Mouse (Mus musculus): Measurements from ENCODE around the gene Gpr155.
A peak's percentile ranks its signal among the peaks of the same experiment; 100 is the strongest.

The Gpr155 gene

DNA sequence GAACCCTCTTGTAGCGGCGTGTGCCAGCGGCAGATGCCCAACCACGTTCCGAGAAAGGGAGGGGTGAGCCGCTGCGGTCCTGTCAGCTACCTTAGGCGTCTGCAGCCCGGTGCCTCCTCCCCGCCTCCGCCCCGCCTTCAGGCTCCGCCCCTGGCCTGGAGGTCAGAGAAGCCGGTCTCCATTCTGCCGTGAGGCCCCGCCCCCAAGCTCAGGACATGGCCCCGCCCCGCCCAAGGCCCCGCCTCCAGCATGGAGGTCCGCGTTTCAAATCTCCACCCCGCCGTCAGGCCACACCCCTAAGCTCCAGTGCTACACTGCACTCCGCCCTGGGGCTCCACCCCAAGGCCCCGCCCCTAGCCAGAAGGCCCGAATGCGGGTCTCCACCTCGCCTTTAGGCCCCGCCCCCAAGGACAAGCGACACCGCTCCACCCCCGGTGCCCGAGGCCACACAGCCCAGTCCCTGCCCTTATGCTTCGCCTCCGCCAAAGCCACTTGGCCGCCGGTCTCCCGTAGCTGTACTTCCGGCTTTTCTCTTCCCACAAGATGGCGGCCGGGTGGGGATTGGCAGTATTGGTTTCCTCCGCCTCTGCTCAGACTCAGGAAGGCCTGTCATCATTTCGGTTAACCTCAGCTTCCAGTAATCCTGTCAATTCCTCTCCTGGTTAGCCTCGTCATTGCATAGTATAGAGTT, at the start of gene Gpr155:
Gene Gpr155, minus strand, starts transcription at position 217 of the 691 bp plus-strand sequence.
- DNase-seq (ENCODE audit: inconsistent age in 2 of 2, low spot score in 1 of 2): peak; percentile 100

DNA sequence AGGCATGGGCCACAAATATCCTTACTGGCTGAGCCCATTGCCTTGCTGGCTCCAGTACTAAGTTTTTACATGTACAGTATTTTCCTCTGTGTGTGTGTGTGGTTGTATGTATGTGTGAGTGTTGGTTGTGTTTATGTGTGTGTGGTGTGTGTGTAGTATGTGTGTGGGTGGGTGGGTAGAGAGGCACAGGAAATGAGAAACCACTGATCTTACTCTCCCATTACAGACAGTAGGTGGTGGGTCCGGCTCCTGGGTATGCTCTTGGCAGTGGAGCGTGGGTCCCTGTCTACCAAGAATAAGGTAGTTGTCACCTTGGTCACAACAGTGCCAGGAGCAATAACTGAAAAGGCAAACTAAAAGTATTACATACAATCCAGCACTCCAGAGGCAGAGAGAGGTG, 49.5 kb upstream of the Gpr155 start:
- DNase-seq (ENCODE audit: inconsistent age in 2 of 2, low spot score in 1 of 2): no peak

DNA sequence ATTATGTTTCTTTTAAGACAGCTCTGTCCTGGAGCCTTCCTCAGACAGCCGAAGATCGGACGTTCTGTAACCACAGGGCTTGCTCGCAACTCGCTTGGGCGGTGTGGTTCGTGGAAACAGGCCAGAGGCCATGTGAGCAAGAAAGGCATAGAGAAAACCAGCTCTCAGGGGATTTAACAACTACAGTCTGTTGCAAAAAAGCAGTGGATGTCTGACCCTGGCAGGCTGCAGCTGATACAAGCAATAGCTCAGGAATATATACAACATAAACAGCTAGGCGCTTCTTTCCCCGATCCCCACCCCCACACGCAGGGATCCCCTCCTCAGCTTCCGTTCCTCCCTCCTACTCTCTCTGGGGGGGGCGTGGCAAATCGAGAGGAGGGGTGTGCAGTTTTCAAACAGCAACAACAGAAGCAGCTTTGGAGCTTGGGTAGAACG, 45.6 kb upstream of the Gpr155 start:
- no peak for DNase-seq (ENCODE audit: inconsistent age in 2 of 2, low spot score in 1 of 2)

DNA sequence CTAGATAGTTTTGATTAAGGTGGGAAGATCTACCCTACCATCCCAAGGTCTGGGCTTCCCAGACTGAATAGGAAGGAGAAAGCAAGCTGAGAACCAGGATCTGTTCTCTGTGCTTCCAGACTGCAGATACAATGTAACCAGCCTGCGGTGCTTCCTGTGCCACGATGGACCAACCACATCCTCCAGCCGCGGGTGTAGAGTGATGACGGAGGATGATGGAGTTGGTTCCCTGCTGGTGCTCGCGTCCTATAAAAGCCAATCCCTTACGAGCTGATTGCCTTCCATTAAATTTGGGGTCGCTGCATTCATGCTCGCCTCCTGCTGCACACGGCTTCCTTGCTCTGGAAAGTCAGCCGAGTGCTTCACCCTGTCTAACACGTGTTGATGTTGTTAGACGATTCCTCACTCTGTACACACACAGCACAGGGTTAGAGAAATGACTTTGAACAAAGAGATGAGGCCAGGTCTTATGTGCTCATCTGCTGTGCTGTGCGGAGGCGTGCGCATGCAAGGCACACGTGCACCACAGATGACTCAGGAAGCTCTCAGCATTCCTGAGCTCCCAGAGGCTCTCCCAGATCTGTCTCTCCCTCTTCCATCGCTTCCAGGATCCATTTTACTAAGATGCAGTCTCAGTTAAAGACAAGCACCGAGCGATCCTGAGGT, 42.6 kb upstream of the Gpr155 start:
- peak; percentile 45 to 51 for DNase-seq (ENCODE audit: inconsistent age in 2 of 2, low spot score in 1 of 2)

DNA sequence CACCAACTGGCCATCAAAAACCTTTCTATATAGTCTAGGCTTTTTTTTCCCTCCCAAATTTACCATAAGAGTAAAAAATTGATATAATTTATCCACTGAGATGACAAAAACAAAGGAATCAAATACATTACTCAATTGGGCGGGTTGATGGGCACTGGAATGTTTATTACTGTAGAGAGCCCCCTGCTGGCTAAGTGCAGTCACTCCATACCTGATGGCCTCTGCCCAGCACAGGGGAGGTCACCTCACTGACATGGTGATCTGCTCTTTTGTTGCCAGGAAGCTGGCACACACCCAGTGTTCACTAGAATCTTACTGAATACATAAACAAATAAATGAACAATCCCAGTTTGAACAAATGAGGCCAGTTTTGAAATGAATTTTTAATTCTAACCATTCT, 40.9 kb upstream of the Gpr155 start:
- DNase-seq (ENCODE audit: inconsistent age in 2 of 2, low spot score in 1 of 2): peak; percentile 27 to 74

DNA sequence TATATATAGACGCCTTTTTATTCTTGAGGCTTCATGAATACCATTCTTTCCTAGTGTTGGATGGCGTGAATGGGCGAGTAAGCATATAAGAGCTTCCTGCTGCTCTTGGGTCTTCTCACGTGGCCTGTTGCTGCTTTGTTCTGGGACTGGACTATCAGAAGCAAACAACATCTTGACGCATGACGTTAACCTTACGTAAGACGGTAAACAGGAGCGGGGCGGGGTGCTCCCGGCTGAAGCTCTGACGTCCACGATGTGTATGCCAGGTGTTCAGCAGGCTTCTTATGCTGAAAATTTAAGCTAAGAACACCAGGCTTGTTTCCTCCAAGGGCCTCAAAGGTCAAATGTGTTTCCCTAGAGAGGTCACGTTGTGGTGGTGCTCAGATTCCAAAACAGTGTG, 39.5 kb upstream of the Gpr155 start:
- DNase-seq (ENCODE audit: inconsistent age in 2 of 2, low spot score in 1 of 2): no peak

DNA sequence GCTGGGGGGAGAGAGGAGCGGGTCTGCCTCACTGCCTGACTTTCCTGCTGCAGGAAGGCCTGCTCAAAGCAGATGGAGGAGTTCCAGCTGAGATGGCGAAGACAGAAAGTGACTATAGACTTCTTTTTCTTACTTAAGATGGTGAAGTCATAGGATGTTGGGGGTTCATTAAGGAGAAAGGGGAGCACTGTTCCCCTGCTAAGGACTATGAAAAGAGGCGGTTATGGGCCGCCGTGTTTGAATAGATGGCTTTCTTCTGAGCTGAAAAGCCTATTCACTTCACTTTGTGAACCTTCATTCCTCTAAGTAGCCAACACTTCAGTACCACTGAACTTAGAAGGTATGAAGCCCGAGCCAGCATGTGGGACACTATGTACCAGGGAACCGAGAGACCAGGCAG, 33.4 kb upstream of the Gpr155 start:
- DNase-seq (ENCODE audit: inconsistent age in 2 of 2, low spot score in 1 of 2): no peak

DNA sequence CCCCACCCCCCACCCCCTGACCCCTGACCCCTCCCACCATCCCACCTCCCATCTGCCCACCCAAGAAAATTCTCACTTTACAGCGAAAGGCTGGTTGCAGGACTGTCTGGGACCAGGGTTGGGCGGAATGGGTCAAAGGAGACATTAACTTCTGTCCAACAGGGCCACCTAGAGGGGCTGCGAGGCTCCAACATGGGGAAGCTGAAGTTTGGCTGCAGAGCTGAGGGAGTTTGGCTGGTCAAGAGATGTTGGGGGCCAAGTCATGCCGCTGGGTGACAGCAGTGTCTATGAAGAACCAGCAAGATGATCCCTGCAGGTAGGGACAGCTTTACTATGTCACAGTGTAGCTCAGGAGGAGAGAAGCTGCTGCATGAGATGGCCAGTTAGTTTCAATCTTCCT, 32.9 kb upstream of the Gpr155 start:
- peak; percentile 15 to 58 for DNase-seq (ENCODE audit: inconsistent age in 2 of 2, low spot score in 1 of 2)

DNA sequence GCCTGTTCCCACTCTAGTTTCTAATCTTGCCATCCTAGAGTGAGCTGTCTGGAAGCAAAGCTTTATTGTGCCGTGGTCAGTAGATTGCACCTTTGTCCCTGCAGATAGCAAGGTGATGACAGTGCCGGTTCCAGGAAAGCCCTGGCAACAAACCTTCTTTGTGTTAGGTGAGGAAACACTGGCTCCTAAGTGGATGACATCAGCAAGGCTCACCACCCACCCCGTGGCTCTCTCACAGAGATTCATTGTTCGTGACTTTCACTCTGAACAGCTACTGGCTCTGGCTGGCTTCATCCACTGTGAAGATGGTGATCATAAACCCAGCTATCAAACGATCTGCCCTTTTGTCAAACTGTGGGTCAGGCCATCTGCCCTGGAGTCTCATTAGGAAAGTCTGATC, 29.5 kb upstream of the Gpr155 start:
- DNase-seq (ENCODE audit: inconsistent age in 2 of 2, low spot score in 1 of 2): no peak

DNA sequence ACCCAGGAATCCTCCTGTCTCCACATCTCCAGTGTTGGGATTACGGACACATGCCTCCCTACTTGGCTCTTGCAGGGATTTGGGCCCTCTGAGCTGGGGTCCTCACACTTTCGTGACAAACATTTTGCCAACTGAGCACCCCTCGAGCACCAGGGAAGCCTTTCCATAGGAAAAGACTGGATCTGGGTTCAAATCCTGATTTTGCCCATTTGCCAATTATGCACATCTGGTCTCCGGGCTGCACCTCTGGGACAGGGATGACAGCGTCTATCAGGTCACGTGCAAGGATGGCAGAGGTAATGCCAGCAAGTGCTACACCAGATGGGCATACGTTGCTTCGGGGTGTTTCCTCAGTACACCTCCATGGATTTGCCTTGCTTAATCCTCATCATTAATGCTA, 23.7 kb upstream of the Gpr155 start:
- DNase-seq (ENCODE audit: inconsistent age in 2 of 2, low spot score in 1 of 2): no peak

DNA sequence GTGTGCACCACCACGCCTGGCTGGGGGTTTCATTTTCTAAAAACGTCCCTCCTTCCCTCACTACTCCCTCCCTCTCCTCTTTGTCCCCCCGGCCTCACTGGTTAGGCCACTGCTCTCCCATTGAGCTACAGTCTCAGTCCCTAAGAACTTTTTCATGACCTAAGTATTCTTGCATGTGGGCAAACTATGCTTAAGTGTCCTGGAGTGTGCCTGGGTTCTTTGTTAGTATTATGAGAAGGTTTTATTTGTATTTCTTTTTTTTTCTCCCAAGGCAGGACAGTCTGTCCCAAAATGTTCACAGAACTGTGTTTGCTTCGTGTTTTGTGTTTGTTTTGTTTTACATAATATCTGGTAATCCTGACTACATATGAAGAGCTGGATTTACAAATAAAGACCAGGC, 21.3 kb upstream of the Gpr155 start:
- DNase-seq (ENCODE audit: inconsistent age in 2 of 2, low spot score in 1 of 2): no peak

DNA sequence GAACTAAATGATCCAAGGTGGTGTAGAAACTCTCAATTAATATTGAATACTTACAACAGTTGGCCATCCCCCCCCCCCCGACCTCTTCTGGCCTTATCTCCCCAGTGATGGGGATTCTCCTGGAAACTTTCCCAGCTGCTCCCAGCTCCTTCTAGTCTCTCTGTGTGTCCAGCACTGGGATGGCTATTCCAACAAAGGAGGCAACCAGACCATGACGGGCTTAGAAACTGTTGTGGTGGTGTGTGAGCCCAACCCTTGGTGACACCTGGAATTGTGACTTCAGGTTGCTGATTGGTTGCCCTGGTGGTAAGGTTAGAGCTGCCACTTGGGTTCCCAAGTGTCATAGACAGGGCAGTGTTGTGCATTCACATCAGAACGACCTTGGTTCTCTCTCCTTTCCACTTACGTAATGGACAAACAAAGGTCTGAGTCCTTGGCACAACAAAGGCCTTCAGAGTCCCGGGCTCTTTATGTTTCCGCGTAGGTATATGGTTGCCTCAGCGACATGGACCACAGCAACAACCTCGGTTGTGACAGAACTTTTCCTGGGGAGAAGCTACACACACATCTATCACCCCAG, 20.1 kb upstream of the Gpr155 start:
- no peak for DNase-seq (ENCODE audit: inconsistent age in 2 of 2, low spot score in 1 of 2)

DNA sequence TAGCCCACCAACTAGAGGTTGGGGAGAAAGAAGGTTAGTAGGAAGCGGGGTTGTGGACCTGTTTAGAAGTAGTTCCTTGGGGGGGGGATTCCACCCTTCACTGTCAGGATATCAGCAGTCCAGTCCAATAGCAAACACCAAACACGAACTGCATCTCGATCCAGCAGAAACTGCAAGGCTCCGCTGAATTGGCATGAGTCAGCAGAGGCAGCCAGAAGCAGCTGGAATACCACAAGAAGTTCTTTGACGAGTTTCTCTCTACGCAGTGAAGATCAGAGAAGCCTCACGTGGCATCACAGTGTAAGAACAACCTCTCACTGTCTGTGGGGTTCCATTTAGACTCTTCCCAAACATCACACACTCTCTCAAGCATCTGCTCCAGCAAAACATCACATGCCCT, 18.6 kb upstream of the Gpr155 start:
- DNase-seq (ENCODE audit: inconsistent age in 2 of 2, low spot score in 1 of 2): no peak

DNA sequence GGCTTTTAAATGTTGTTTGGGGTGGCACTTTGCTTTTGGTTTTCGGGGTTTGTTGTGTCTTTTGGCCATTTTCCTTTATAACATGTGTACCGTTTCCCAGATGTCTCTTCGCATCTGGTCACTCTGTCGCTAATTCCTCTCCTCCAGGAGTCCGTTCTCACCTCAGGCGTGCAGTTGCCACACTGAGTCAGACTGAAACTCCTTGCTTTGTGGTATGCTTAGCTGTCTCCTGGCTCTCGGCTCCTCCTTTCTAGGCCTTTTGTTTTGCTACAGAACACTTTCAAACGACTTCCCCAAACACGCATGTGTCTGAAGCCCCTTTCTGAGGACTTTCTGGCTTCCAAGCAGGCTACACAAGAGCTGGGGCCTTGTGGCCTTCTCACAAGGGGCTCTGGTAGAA, 18.1 kb upstream of the Gpr155 start:
- no peak for DNase-seq (ENCODE audit: inconsistent age in 2 of 2, low spot score in 1 of 2)

DNA sequence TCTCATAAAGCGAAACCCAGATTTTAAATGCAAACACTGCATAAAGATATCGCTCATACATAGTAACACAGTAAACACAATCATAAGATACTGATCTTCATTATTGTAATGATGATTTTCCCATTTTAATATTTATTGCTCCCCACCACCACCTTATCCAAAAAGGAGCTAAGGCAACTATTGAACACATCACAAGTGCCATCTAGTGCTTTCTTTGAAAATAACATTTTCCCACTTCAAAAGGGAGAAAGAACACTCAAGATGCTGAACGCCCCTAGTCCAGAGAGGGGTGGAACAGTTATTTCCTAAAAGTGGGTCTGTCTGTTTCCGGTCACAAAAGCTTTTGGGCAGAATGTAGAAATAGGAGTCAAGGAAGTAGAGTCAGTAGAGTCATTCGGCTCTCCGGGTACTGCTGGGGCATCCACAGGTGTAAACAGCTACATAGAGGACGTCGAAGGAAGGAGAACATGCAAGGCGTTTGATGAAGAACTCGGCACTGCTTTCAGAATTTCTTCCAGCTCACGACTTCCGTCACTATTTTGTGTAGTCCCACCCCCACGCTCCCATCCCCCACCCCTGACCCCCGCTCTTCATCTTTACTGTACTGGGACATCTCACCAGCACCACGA, 17.1 kb upstream of the Gpr155 start:
- no peak for DNase-seq (ENCODE audit: inconsistent age in 2 of 2, low spot score in 1 of 2)

DNA sequence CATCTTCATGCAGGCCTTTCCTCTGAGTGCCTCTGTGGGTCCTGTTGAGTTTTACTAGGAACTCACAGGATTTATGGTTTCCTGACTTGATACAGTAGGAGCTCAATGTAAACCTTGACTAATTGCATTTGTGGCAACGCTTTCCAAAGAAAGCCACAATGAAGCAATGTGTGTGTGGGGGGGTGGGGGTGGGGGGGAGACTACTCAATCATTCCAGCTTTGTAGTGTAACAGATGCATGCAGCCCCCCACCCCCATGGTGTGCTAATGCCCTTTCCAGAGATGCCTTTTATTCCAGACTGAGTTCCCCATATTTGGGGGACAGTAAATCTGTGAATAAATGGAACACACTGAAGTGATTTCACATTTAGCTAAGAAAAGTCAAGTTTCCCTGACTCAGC, 15.3 kb upstream of the Gpr155 start:
- DNase-seq (ENCODE audit: inconsistent age in 2 of 2, low spot score in 1 of 2): no peak

DNA sequence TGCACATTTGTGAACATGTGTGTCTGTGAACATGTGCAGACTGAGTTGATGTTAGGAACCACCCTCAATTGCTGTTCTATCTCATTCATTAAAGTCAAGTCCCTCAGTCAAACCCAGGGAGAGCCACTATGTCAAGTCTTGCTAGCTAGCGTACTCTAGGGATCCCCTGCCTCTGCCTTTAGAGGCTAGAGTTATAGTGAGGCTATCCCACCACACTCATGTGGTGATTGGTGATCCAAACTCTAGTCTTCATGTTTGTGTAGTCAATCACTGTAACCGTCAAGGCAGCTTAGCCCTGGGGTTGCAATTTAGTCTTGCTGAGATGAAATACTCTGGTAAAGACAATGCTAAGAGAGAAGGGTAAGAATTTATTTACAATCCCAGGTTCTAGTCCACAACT, 11.1 kb upstream of the Gpr155 start:
- no peak for DNase-seq (ENCODE audit: inconsistent age in 2 of 2, low spot score in 1 of 2)

DNA sequence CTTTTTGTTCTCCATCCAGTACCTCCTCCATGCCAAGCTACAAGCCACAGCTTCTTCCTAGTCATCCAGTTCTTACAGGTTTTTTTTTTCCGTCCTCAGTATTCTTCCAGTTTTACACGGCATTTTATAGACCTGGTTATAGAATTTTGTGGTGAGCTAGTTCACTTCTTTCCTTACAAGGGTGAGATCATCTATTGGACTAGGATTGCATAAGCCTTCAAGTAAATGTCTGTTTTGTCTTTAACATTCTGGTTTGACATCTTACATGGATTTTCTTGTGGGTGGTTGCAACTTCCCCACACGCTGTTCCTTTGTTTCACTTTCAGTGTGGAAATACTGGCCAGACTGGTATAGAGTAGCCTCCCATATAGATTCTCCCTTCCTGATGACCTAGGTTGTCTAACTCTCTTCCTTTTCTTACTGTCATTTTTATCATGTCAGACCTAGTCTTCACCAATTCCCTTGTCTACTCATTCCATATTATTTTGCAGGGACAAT, 10.5 kb upstream of the Gpr155 start:
- DNase-seq (ENCODE audit: inconsistent age in 2 of 2, low spot score in 1 of 2): no peak

DNA sequence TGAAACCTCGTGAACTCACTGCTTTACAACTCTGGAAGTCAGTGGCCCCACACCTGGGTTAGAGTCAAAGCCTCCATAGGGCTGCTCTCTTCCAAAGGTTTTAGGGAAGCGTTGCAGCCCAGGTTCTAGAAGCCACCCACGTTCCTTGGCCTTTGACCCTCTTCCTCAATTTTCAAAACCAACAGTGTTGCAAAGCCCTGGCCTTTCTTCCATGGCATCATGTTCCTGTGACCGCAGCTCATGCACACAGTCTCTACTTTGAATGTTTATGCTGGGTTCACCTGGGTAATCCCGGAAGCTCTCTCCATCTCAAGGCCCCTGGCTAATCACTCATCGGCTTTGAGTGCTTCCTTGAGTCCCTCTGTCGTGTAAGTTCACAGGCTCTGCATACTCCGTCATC, 9.1 kb upstream of the Gpr155 start:
- no peak for DNase-seq (ENCODE audit: inconsistent age in 2 of 2, low spot score in 1 of 2)

DNA sequence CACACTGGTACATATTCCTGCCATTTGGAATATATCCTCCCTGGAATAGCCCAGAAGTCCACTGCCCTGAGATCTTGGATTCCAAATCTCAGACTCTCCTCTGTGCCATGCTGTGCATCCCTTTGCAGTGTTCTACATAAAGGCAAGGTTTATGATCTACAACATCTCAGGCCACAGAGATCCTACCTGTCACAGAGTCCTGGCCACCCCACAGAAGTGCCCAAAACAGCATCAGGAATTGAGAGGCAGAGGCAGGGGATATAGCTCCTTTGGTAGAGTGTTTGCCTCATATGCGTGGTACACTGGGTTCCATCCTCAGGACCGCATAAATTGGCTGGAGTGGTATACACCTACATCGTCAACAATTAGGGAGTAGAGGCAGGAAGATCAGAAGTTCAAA, 8.1 kb upstream of the Gpr155 start:
- no peak for DNase-seq (ENCODE audit: inconsistent age in 2 of 2, low spot score in 1 of 2)

DNA sequence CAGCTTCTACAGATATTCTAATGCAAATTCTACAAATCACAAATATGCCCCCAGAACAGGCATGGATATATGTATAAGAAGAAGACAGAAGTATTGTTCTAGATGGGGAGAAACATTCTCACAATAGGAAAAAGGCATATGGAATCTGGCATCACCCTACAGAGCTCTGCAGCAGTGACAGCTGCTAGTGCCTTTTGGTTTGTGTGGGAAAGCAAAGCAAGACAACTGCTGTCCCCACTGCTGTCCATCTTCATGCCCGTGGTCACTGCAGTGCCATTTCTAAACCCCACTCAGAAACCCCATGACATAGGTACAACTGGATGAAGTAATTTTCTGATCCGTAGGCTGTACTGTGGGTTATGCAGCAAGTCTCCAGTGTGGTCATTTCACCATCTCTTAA, 6.4 kb upstream of the Gpr155 start:
- no peak for DNase-seq (ENCODE audit: inconsistent age in 2 of 2, low spot score in 1 of 2)

DNA sequence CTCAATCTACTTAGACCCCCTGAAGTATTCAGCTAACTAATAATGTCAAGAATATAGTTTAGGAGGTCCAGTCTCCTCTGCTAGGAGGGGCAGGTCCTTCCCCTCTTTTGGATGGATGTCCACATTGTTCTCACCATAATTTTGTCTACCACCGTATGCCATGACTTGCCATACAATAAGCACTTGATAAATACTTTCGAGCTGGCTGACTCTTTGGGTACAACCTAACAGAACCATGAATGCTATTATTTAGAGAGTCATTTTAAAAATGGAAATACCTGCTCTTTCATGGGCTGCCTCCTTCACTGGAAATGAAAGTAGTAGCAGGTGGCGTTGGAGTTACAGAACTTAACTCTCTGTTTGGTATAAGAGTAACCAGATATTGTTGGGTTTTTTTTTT, 3.6 kb upstream of the Gpr155 start:
- no peak for DNase-seq (ENCODE audit: inconsistent age in 2 of 2, low spot score in 1 of 2)

All from adrenal gland, adult (tissue).